Mouse (Mus musculus): ENCODE measurements around the gene Ccdc120.

GRCm38 (mm10) chrX:7775501-7776205 lies 24.9 kb upstream of the Ccdc120 start:
- no peak for TF ChIP-seq CTCF (IDR thresholded peaks at IDR 0.05; ENCODE audit: extremely low read depth, insufficient read length, insufficient replicate concordance, low read depth, low read length)
- no peak for TF ChIP-seq POLR2A (IDR thresholded peaks at IDR 0.05; ENCODE audit: low read depth, low read length)

Data from small intestine, adult 2 months (tissue).